Mouse (Mus musculus) CH12.LX (cell line): Measurements from ENCODE around the gene Gm10318. TPM values are rescaled to one million over a fixed set of nuclear protein-coding genes. Genes with fewer than 3 reads are reported as not detected.

Experiments used
- polyA plus RNA-seq: library from polyadenylated mRNA; unstranded; fragments of >175 nt; gene quantifications from 2 replicates; pipeline ENCODE4 v1.2.1, GENCODE M21; 2012; ENCODE audit warnings: low read depth; ENCODE audit not compliant: insufficient read length
- total RNA-seq, 2 experiments: library from RNA; depleted of rRNA; stranded (reverse); fragments of 300-350 nt in 1 of 2; fragments of >200 nt in 1 of 2; gene quantifications; 2 replicates each; pipeline ENCODE4 v1.2.3; 2012 to 2014

Gm10318 gene
- total and polyA plus RNA-seq, 3 experiments = not detected

Other genes with a start within 250 kb of the Gm10318 start
Only the 20 nearest of the 33 such genes appear.
- not detected in 2 replicates for gene Krtap12-1, start 132.3 kb upstream of the Gm10318 start, total RNA-seq (2012; rRNA removed)
- gene Krtap12-1, start 132.3 kb upstream of the Gm10318 start, total RNA-seq (2014; rRNA removed) = not detected in 2 replicates
- gene Krtap12-1, start 132.3 kb upstream of the Gm10318 start, polyA plus RNA-seq = not detected in 2 replicates
- gene Gm10100, start 126.4 kb upstream of the Gm10318 start, total RNA-seq (2012; rRNA removed) = not detected in 2 replicates
- not detected in 2 replicates for gene Gm10100, start 126.4 kb upstream of the Gm10318 start, total RNA-seq (2014; rRNA removed)
- not detected in 2 replicates for gene Gm10100, start 126.4 kb upstream of the Gm10318 start, polyA plus RNA-seq
- gene Gm18596, start 110.2 kb upstream of the Gm10318 start, total RNA-seq (2012; rRNA removed) = not detected in 2 replicates
- gene Gm18596, start 110.2 kb upstream of the Gm10318 start, total RNA-seq (2014; rRNA removed) = not detected in 2 replicates
- gene Gm18596, start 110.2 kb upstream of the Gm10318 start, polyA plus RNA-seq = not detected in 2 replicates
- not detected in 2 replicates for gene Gm9736, start 101.5 kb upstream of the Gm10318 start, total RNA-seq (2012; rRNA removed)
- not detected in 2 replicates for gene Gm9736, start 101.5 kb upstream of the Gm10318 start, total RNA-seq (2014; rRNA removed)
- gene Gm9736, start 101.5 kb upstream of the Gm10318 start, polyA plus RNA-seq = not detected in 2 replicates
- not detected in 2 replicates for gene Gm3233, start 93.2 kb upstream of the Gm10318 start, total RNA-seq (2012; rRNA removed)
- gene Gm3233, start 93.2 kb upstream of the Gm10318 start, total RNA-seq (2014; rRNA removed) = not detected in 2 replicates
- gene Gm3233, start 93.2 kb upstream of the Gm10318 start, polyA plus RNA-seq = not detected in 2 replicates
- gene Gm3238, start 81.5 kb upstream of the Gm10318 start, total RNA-seq (2012; rRNA removed) = not detected in 2 replicates
- gene Gm3238, start 81.5 kb upstream of the Gm10318 start, total RNA-seq (2014; rRNA removed) = not detected in 2 replicates
- gene Gm3238, start 81.5 kb upstream of the Gm10318 start, polyA plus RNA-seq = not detected in 2 replicates
- gene Gm7138, start 75.9 kb upstream of the Gm10318 start, total RNA-seq (2012; rRNA removed) = not detected in 2 replicates
- gene Gm7138, start 75.9 kb upstream of the Gm10318 start, total RNA-seq (2014; rRNA removed) = not detected in 2 replicates
- not detected in 2 replicates for gene Gm7138, start 75.9 kb upstream of the Gm10318 start, polyA plus RNA-seq
- gene Gm3250, start 70.3 kb upstream of the Gm10318 start, total RNA-seq (2012; rRNA removed) = not detected in 2 replicates
- not detected in 2 replicates for gene Gm3250, start 70.3 kb upstream of the Gm10318 start, total RNA-seq (2014; rRNA removed)
- not detected in 2 replicates for gene Gm3250, start 70.3 kb upstream of the Gm10318 start, polyA plus RNA-seq
- not detected in 2 replicates for gene Gm7137, start 64.7 kb upstream of the Gm10318 start, total RNA-seq (2012; rRNA removed)
- gene Gm7137, start 64.7 kb upstream of the Gm10318 start, total RNA-seq (2014; rRNA removed) = not detected in 2 replicates
- gene Gm7137, start 64.7 kb upstream of the Gm10318 start, polyA plus RNA-seq = not detected in 2 replicates
- gene Gm9639, start 57.8 kb upstream of the Gm10318 start, total RNA-seq (2012; rRNA removed) = not detected in 2 replicates
- gene Gm9639, start 57.8 kb upstream of the Gm10318 start, total RNA-seq (2014; rRNA removed) = not detected in 2 replicates
- not detected in 2 replicates for gene Gm9639, start 57.8 kb upstream of the Gm10318 start, polyA plus RNA-seq
- not detected in 2 replicates for gene Gm19668, start 53.7 kb upstream of the Gm10318 start, total RNA-seq (2012; rRNA removed)
- not detected in 2 replicates for gene Gm19668, start 53.7 kb upstream of the Gm10318 start, total RNA-seq (2014; rRNA removed)
- not detected in 2 replicates for gene Gm19668, start 53.7 kb upstream of the Gm10318 start, polyA plus RNA-seq
- gene Gm9507, start 41.0 kb upstream of the Gm10318 start, total RNA-seq (2012; rRNA removed) = not detected in 2 replicates
- not detected in 2 replicates for gene Gm9507, start 41.0 kb upstream of the Gm10318 start, total RNA-seq (2014; rRNA removed)
- not detected in 2 replicates for gene Gm9507, start 41.0 kb upstream of the Gm10318 start, polyA plus RNA-seq
- gene Gm2696, start 38.2 kb upstream of the Gm10318 start, total RNA-seq (2012; rRNA removed) = not detected in 2 replicates
- not detected in 2 replicates for gene Gm2696, start 38.2 kb upstream of the Gm10318 start, total RNA-seq (2014; rRNA removed)
- gene Gm2696, start 38.2 kb upstream of the Gm10318 start, polyA plus RNA-seq = not detected in 2 replicates
- not detected in 2 replicates for gene Krtap10-4, start 25.8 kb upstream of the Gm10318 start, total RNA-seq (2012; rRNA removed)
- not detected in 2 replicates for gene Krtap10-4, start 25.8 kb upstream of the Gm10318 start, total RNA-seq (2014; rRNA removed)
- gene Krtap10-4, start 25.8 kb upstream of the Gm10318 start, polyA plus RNA-seq = not detected in 2 replicates
- gene Krtap10-10, start 16.9 kb upstream of the Gm10318 start, total RNA-seq (2012; rRNA removed) = not detected in 2 replicates
- not detected in 2 replicates for gene Krtap10-10, start 16.9 kb upstream of the Gm10318 start, total RNA-seq (2014; rRNA removed)
- gene Krtap10-10, start 16.9 kb upstream of the Gm10318 start, polyA plus RNA-seq = not detected in 2 replicates
- gene Gm36176, start 6.1 kb upstream of the Gm10318 start, total RNA-seq (2012; rRNA removed) = not detected in 2 replicates
- gene Gm36176, start 6.1 kb upstream of the Gm10318 start, total RNA-seq (2014; rRNA removed) = not detected in 2 replicates
- not detected in 2 replicates for gene Gm36176, start 6.1 kb upstream of the Gm10318 start, polyA plus RNA-seq
- not detected in 2 replicates for gene Gm3285, start 9.1 kb downstream of the Gm10318 start, total RNA-seq (2012; rRNA removed)
- gene Gm3285, start 9.1 kb downstream of the Gm10318 start, total RNA-seq (2014; rRNA removed) = not detected in 2 replicates
- not detected in 2 replicates for gene Gm3285, start 9.1 kb downstream of the Gm10318 start, polyA plus RNA-seq
- gene Lrrc3, start 49.7 kb downstream of the Gm10318 start, total RNA-seq (2012; rRNA removed) = not detected in 2 replicates
- gene Lrrc3, start 49.7 kb downstream of the Gm10318 start, total RNA-seq (2014; rRNA removed) = not detected in 2 replicates
- not detected in 2 replicates for gene Lrrc3, start 49.7 kb downstream of the Gm10318 start, polyA plus RNA-seq
- gene Trpm2, start 117.7 kb downstream of the Gm10318 start, total RNA-seq (2012; rRNA removed) = 0.25 and 0.34 TPM in 2 replicates
- not detected in 2 replicates for gene Trpm2, start 117.7 kb downstream of the Gm10318 start, total RNA-seq (2014; rRNA removed)
- gene Trpm2, start 117.7 kb downstream of the Gm10318 start, polyA plus RNA-seq = 0.08 and 0.16 TPM in 2 replicates
- 5.1 and 6.2 TPM in 2 replicates for gene 1810043G02Rik, start 125.7 kb downstream of the Gm10318 start, total RNA-seq (2012; rRNA removed)
- gene 1810043G02Rik, start 125.7 kb downstream of the Gm10318 start, total RNA-seq (2014; rRNA removed) = 3.3 and 4.1 TPM in 2 replicates
- gene 1810043G02Rik, start 125.7 kb downstream of the Gm10318 start, polyA plus RNA-seq = 3.3 and 4.3 TPM in 2 replicates